Mouse (Mus musculus) liver, adult 2 months (tissue): Measurements from ENCODE around the gene Gm45716. TPM values are rescaled to one million over a fixed set of nuclear protein-coding genes. Genes with fewer than 3 reads are reported as not detected.

ENCODE experiments used
- DNase-seq: peaks from one replicate; pipeline ENCODE4 v3.0.0-alpha.2; 2011; ENCODE audit warnings: low read depth, low spot score; ENCODE audit errors: extremely low read depth
- H3K27ac ChIP-seq: fragments of 200-500 bp; replicated peaks from 2 replicates; pipeline ENCODE4 v1.5.1; 2012; ENCODE audit warnings: low read depth, mild to moderate bottlenecking, control low read depth, inconsistent platforms, low read length; ENCODE audit not compliant: insufficient read depth
- H3K27me3 ChIP-seq: fragments of 200-500 bp; 2 replicates; pipeline ENCODE4 v1.6.1; 2012; ENCODE audit warnings: mild to moderate bottlenecking, moderate library complexity, low read length, inconsistent platforms; ENCODE audit not compliant: control insufficient read depth, insufficient read depth
- H3K36me3 ChIP-seq: fragments of 200-500 bp; 2 replicates; pipeline ENCODE4 v1.6.1; 2012; ENCODE audit warnings: low read length, inconsistent platforms; ENCODE audit not compliant: control insufficient read depth, insufficient read depth
- H3K4me1 ChIP-seq: fragments of 200-500 bp; 2 replicates; pipeline ENCODE4 v1.6.1; 2011; ENCODE audit warnings: low read length; ENCODE audit not compliant: control insufficient read depth, insufficient read depth
- H3K4me3 ChIP-seq: fragments of 200-500 bp; 2 replicates; pipeline ENCODE4 v1.5.1; 2011; ENCODE audit warnings: low read depth, mild to moderate bottlenecking, control low read depth, low read length, moderate library complexity; ENCODE audit not compliant: insufficient read depth
- H3K79me2 ChIP-seq: fragments of 200-500 bp; 2 replicates; pipeline ENCODE4 v1.6.1; 2012; ENCODE audit warnings: inconsistent platforms, mild to moderate bottlenecking, low read length, moderate library complexity; ENCODE audit not compliant: control insufficient read depth, insufficient read depth
- H3K9ac ChIP-seq: fragments of 200-500 bp; 2 replicates; pipeline ENCODE4 v1.6.1; 2012; ENCODE audit warnings: low read depth, mild to moderate bottlenecking, control low read depth, inconsistent platforms, low read length
- CTCF ChIP-seq: fragments of 200-500 bp; IDR thresholded peaks from 2 replicates; pipeline ENCODE4 v1.5.1; 2011; ENCODE audit warnings: low read depth, low read length, control low read depth
- POLR2A ChIP-seq: fragments of 200-500 bp; IDR thresholded peaks from 2 replicates; pipeline ENCODE4 v1.6.1; 2011; ENCODE audit warnings: low read length, control low read depth; ENCODE audit not compliant: insufficient read depth; ENCODE audit errors: extremely low read depth
- WGBS: fragments of 180-500 bp; shearing (Covaris S2); methylation state at CpG from one replicate; pipeline ENCODE4 v1.1.7; 2018; 5-methylcytosine and 5-hydroxymethylcytosine counted together
- polyA plus RNA-seq: library from polyadenylated mRNA; depleted of rRNA; stranded (reverse); fragments of >200 nt; gene quantifications from 2 replicates; pipeline ENCODE4 v1.2.3, GENCODE M21; 2012
- total RNA-seq: library from RNA; depleted of rRNA; stranded (reverse); fragments of >200 nt; gene quantifications from 2 replicates; pipeline ENCODE4 v1.2.3, GENCODE M21; 2014

The Gm45716 gene
- total and polyA plus RNA-seq, 2 experiments = 1.9 to 4.9 TPM

DNA sequence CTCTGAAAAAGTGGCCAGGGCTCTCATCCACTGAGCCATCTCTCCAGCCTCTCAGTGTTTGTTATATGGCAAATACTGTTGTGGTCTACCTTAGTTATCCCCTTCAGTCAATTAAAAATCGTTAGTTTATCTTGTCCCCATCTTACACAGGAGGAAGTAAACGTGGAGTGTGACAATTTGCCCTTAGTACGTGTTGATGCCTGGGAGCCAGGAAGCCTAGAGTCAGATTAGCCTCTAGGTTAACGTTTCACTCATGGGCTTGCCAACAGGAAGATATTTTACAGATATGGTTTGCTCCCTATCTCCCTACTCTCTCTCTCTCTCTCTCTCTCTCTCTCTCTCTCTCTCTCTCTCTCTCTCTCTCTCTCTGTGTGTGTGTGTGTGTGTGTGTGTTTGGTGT, 95.7 kb downstream of the Gm45716 start:
- Histone ChIP-seq H3K4me3 (no peak overlapping the region), H3K27me3 (no peaks in the 10 kb centered on the region), H3K36me3 (no peaks in the 10 kb centered on the region), H3K4me1 (no peaks in the 10 kb centered on the region), H3K27ac (no peak overlapping the region), H3K79me2 (no peaks in the 10 kb centered on the region), H3K9ac (no peak overlapping the region)
- no peak for TF ChIP-seq CTCF
- TF ChIP-seq POLR2A = no peak
- DNase-seq = no peak
- WGBS = 15% methylated on average over 4 of the region's 4 CpGs

GRCm38 (mm10) chr11:90283601-90284000, 96.1 kb downstream of the Gm45716 start:
- no peaks in the 10 kb centered on the region for H3K4me1 ChIP-seq
- H3K9ac ChIP-seq = no peak overlapping the region
- H3K4me3 ChIP-seq = no peak overlapping the region
- TF ChIP-seq POLR2A (no peak), CTCF (no peak)
- H3K79me2 ChIP-seq = no peaks in the 10 kb centered on the region
- H3K27ac ChIP-seq = no peak overlapping the region
- no peaks in the 10 kb centered on the region for H3K36me3 ChIP-seq
- no peak for DNase-seq
- 85% methylated on average over 6 of the region's 6 CpGs for WGBS
- H3K27me3 ChIP-seq = no peaks in the 10 kb centered on the region

DNA sequence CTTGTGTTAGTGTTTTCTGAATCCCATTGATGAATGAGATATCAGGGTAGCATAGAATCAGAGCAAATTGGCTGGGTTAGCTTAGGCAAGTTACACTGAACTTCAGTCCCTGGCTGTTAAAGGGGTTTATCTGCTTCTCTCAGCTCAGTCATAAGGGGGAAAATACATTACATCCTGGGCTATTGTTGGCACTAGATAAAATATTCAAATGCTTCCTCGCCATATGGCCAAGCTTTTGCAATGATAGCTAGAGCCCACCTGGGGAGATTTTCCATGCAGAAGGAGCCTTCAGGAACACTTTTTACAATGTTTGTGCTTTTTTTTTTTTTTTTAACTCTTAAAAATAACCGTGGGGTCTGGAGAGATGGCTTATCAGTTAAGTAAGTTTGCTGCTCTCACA, 96.6 kb downstream of the Gm45716 start:
- no peak overlapping the region for H3K27ac ChIP-seq
- no peaks in the 10 kb centered on the region for H3K36me3 ChIP-seq
- no peaks in the 10 kb centered on the region for H3K79me2 ChIP-seq
- H3K27me3 ChIP-seq = no peaks in the 10 kb centered on the region
- TF ChIP-seq CTCF (no peak), POLR2A (no peak)
- H3K4me1 ChIP-seq = no peaks in the 10 kb centered on the region
- H3K4me3 ChIP-seq = no peak overlapping the region
- no peak overlapping the region for H3K9ac ChIP-seq
- WGBS = 61% methylated on average over 2 of the region's 2 CpGs
- DNase-seq = no peak

DNA sequence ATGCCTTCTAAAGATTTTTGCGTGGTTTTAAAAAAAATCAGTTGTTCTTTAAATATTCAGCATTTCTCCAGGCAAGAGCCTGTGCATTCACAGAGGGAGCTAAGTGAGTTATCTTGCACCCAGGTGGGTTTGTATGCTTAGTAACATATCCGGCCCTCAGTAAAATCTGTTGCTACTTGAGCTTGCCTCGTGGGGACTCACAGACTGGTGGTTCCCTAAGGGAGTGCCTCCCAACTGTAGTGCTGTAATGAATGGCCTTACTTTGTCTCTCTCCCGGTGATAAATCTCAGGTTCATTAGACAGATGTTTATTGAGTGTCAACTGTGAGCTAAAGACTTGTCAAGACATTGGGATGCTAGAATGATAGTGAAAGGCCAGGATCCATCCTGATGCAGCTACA, 97.1 kb downstream of the Gm45716 start:
- no peak overlapping the region for H3K4me3 ChIP-seq
- H3K36me3 ChIP-seq = no peaks in the 10 kb centered on the region
- no peaks in the 10 kb centered on the region for H3K79me2 ChIP-seq
- H3K9ac ChIP-seq = no peak overlapping the region
- DNase-seq = no peak
- H3K27ac ChIP-seq = no peak overlapping the region
- no peak for TF ChIP-seq POLR2A
- TF ChIP-seq CTCF = no peak
- no peaks in the 10 kb centered on the region for H3K27me3 ChIP-seq
- H3K4me1 ChIP-seq = no peaks in the 10 kb centered on the region
- 66% methylated on average over 4 of the region's 4 CpGs for WGBS

- no peaks in the 10 kb centered on the region for H3K79me2 ChIP-seq
- no peak for DNase-seq
- no peaks in the 10 kb centered on the region for H3K36me3 ChIP-seq
- TF ChIP-seq POLR2A = no peak
- TF ChIP-seq CTCF = no peak
- H3K4me1 ChIP-seq = no peaks in the 10 kb centered on the region
- 84% methylated on average over 6 of the region's 6 CpGs for WGBS
- H3K27ac ChIP-seq = no peak overlapping the region
- H3K27me3 ChIP-seq = no peaks in the 10 kb centered on the region
- no peak overlapping the region for H3K4me3 ChIP-seq
- no peak overlapping the region for H3K9ac ChIP-seq
These were observed 99.2 kb downstream of the Gm45716 start for GRCm38 (mm10) chr11:90286550-90287154.

- Histone ChIP-seq H3K4me1 (no peaks in the 10 kb centered on the region), H3K36me3 (no peaks in the 10 kb centered on the region), H3K9ac (no peak overlapping the region), H3K27me3 (no peaks in the 10 kb centered on the region), H3K79me2 (no peaks in the 10 kb centered on the region), H3K27ac (no peak overlapping the region), H3K4me3 (no peak overlapping the region)
- no peak for DNase-seq
- TF ChIP-seq CTCF (no peak), POLR2A (no peak)
- 95% methylated on average over 4 of the region's 4 CpGs for WGBS
These were observed 103.7 kb downstream of the Gm45716 start for GRCm38 (mm10) chr11:90291156-90291555.
